Mouse (Mus musculus) left cerebral cortex, adult 8-10 months (tissue): ENCODE measurements around the gene Arsa. TPM values are rescaled to one million over a fixed set of nuclear protein-coding genes. Genes with fewer than 3 reads are reported as not detected.

Experiments used
- DNase-seq, 2 experiments: peaks; one replicate each; pipeline ENCODE4 v3.0.0; 2022; ENCODE audit warnings: low spot score in 2 of 2
- total RNA-seq, 4 experiments: library from RNA; stranded (reverse); gene quantifications; 2 replicates each; pipeline ENCODE4 v1.2.4; 2022

Gene Arsa
- 10 to 100 TPM; 31.8 to 37.3 (median 35.9) TPM for total RNA-seq

DNA sequence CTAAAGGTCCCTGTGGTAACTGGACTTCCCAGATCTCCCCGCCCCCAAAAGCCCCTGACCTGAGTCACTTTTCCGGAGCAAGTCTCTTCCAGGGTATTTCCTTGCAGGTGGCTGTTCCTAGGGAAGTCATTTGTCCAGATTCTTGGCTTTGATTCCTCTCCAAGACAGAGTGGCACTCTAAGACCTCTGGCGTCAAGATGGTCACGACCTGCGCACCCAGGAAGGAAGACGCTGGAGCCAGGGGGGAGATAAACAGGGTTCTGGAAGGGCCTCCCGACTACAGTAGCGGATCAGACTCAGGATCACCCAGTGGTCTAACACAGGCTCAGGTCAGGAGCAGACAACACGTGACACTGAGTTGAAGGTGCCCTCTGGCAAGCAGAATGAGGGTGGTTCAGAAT, at the start of gene Arsa:
Gene Arsa, minus strand, starts transcription at position 335 of the 401 bp plus-strand sequence.
- no peak for DNase-seq

- DNase-seq: no peak
Observed at GRCm38 (mm10) chr15:89526776-89527325, 49.6 kb upstream of the Arsa start.

- DNase-seq: no peak
Observed at GRCm38 (mm10) chr15:89525896-89526295, 48.7 kb upstream of the Arsa start.

- DNase-seq: no peak
Observed at GRCm38 (mm10) chr15:89525464-89525863, 48.2 kb upstream of the Arsa start.

GRCm38 (mm10) chr15:89524611-89525415, 47.6 kb upstream of the Arsa start:
- DNase-seq: no peak

DNA sequence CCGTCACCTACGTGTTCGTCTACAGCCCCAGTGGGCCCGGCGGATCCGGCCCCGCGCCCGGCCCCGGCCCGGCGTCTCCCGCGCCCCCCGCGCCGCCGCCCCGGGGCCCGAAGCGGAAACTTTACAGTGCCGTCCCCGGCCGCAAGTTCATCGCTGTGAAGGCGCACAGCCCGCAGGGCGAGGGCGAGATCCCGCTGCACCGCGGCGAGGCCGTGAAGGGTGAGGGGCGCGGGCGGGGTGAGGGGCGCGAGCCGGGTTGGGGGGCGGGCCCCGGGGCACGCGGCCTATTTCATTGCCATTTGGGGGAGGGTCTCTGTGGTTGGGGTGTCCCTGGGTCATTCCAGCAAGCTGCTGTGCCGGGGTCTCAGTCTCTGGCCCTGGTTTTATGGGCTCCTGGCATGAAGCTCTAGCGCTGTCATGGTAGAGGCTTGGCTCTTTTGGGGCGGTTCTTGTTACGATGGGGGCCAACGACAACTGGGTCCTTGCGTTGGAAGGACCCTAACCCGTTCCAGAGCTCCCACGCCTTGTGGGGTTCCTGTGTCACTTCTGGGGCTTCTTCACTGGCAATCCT, 46.9 kb upstream of the Arsa start:
- DNase-seq: no peak

DNA sequence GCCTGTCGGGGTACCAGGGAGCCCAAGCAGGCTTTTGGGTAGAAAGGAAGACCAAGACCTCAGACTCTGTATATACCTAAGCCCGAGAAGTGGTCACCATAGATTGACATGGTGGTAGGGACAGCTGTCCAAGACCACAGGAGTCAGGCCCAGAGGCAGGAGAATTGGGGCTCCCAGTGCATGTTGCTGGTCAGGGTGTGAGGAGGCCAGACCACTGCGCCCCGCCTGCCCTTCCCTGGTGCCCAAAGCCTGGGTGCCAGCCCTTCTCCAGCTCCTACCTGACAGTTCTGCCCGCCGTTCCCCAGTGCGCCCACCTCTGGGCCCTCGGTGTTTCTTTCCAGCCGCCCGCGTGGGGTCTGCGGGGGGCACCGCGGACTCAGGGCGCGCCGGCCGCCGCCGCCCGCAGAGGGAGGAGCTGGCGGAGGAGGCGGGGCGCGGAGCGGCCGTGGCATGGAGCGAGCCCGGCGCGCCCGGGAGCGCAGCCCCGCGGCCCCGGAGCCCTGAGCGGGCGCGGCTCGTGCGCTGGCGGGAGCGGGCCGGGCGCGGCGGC, 46.1 kb upstream of the Arsa start:
- peak in 1 of 2 experiments; percentile 22 for DNase-seq

- DNase-seq: no peak
Observed at GRCm38 (mm10) chr15:89522566-89523282, 45.5 kb upstream of the Arsa start.

DNA sequence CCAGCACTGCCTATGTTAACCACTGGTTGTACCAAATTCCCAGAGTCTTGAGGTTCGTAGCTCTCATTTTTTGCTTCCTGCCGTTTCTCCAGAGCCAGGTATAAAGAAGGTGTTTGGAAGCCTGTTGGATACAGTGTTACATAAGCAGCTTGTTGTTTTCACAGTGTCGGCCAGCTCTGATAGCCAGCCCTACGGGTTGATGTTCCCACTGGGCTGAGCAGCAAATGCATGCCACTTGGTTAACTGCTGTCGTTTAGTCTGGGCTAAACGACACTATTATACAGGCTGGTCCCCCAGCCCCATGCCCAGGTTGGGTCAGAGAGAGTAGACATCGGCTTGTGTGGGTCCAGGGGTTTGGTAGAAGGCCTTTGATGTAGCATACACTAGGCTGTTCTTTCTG, 44.7 kb upstream of the Arsa start:
- DNase-seq: no peak

DNA sequence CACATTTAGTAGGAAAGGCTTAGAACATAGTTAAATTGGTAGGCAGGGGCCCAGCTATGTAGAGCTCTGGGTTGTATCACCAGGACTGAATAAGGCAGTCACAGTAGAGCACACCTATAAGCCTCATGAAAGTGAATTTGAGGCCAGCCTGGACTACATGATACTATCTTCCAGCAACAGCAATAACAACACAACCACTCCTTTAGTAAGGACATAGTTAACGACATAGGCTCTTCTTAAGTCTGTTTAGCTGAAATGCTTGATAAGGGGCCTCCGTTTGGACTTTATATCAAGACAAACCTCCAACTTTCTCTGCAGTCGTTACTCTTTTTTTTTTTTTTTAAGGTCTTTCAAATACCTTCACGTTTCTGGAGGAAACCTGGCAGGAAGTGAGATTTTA, 35.5 kb upstream of the Arsa start:
- no peak for DNase-seq

- DNase-seq: no peak
Observed at GRCm38 (mm10) chr15:89507751-89508150, 30.5 kb upstream of the Arsa start.

DNA sequence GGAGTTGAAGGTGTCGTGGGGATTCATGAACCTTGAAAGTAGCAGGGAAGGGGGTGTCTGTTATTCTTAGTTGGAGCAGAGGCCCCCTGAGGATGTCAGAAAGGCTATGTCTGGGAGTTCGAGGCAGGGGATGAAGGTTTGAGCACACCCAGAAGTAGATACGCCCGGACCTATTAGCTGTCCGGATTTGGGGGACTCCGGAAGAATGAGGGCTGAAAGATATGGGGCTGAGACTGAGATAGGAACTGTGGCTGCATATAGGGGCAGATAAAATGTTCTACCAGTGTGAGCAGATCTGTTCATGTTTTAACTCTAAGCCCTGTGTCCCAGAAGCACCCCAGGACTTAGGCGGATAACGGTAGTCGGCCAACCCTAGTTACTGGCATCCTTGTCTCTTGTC, 27.6 kb upstream of the Arsa start:
- no peak for DNase-seq

- DNase-seq: no peak
Observed at GRCm38 (mm10) chr15:89501321-89501720, 24.1 kb upstream of the Arsa start.

DNA sequence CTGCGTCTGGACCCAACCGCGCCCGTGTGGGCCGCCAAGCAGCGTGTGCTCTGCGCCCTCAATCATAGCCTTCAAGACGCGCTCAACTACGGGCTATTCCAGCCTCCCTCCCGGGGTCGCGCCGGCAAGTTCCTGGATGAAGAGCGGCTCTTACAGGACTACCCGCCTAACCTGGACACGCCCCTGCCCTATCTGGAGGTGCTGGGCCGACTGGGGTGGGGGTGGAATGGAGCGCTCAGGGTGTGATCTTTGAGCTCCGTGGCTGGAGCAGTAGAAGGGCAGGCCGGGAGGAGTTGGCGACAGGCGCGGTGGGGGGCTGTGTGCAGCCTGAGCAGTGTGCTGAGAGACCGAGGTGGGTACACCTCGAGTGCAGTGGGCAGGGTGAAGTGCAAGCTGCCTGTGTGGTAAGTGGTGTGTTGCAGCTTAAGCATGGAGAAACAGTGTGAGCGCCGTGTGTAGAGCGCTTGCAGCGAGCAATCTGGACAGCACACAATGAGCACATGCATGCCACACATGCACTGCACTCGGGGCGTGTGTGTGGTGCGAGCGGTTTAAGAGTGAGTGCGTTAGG, 23.1 kb upstream of the Arsa start:
- no peak for DNase-seq

DNA sequence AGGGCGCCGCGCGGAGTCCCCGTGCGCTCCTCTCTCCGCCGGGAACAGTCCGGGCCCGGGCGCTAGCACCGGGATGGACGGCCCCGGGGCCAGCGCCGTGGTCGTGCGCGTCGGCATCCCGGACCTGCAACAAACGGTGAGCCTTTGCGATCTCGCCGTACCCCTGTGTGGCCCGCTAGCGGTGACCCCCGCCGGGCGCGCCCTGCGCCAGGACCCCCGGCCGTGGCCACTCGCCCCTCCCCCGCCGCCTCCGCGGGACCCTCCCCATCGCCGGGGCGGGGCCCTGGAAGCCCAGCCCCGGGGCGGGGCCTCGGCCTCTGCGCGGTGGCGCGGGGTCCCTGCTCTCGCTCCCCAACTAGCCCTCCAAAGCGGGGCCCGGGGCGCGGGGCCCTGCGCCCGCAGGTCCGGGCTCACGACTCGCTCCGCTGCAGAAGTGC, 22.6 kb upstream of the Arsa start:
- DNase-seq: no peak

GRCm38 (mm10) chr15:89498961-89499688, 21.9 kb upstream of the Arsa start, which contains the start of gene Shank3:
Shank3 (plus strand) TSS chr15:89499623.
- DNase-seq: no peak

GRCm38 (mm10) chr15:89498049-89498960, 21.1 kb upstream of the Arsa start:
- peak; percentile 70 to 82 for DNase-seq

- no peak for DNase-seq
Observed at GRCm38 (mm10) chr15:89497391-89498048, 20.3 kb upstream of the Arsa start.

DNA sequence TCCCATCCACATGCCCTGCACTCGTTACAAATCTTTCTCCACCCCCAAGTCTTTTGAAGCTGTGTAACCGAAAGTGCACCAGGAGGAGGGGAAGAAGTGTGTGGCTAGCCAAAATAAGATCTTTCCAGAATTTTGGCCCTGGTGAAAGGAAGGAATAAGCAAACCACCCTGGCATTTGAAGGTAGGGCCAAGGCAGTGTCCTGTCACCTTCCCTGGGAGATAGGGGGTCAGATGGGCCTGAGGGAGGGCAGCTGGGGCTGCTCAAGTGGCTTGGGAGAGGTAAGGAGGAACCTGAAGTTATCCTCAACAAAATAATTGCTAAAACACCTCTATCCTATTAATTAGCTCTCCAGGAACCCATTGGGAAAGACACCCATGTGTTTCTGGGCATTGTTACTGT, 19.6 kb upstream of the Arsa start:
- no peak for DNase-seq
